Mouse (Mus musculus): ENCODE results near the gene Zfp473. TPM values are rescaled to one million over a fixed set of nuclear protein-coding genes. Genes with fewer than 3 reads are reported as not detected.
"Not testable (repeated sequence)": the region's sequence is repeated elsewhere in the genome, so short reads cannot be mapped to it uniquely, and the experiment has no call there.

Gene Zfp473
- polyA plus RNA-seq, 1 experiment from 2014 or later, result 1.0 TPM

DNA sequence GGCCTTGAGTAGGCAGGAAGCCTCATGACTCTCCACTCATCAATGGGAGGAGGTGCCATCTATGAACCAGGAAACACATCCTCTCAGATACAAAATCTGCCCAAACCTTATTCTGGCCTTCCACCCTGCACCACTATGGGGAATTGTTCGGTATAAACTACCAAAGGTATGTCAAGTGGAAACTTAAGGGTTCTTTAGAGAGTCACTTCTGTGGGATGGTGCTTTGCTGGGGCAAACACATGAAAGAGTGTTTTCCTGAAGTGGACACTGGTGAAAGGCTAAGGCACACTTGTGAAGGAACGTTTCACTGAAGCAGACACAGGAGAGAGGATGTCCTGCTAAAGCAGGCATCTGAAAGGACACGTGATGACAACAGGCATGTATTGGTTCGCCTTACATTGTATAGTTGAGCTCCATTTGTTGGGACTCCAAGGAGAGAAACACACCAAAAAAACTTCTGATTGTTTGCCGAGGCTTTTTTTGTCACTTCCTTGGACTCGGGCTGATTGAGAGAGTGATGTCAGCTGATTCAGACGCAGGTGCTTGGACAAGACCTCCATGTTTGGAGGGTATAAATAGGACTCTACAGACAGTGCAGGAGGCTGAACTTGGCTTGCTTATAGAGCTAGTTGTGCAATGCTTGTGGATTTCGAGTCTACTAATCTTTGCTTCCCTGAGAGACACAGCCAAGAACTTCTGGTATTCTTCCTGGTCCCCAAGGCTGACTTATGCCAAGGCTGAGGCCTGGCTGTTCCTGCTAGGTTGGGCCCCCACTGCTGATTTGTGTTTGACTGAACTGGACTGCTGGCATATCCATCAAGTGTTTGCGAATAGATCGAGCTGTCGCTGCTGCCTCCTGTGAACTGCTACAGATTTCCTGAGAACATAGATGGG, 22.5 kb downstream of the Zfp473 start:
- ATAC-seq (ENCODE audit: low read depth), result no peak
- Histone ChIP-seq H3K4me2 (ENCODE audit: low read depth, low read length) (no peak overlapping the region), H3K4me1 (ENCODE audit: control insufficient read depth, insufficient read depth, low read length) (no peaks in the 10 kb centered on the region), H3K4me3 (ENCODE audit: low read depth, low read length) (no peak overlapping the region), H3K27ac (ENCODE audit: low read depth, low read length) (no peak overlapping the region), H3K36me3 (ENCODE audit: control insufficient read depth, insufficient read depth, low read length) (0 out of 2 replicates have a peak, but pooled peaks cover 3% of the 10 kb centered on the region), H3K9ac (replicated peaks; ENCODE audit: low read depth, low read length) (no peak overlapping the region), H3K9me3 (ENCODE audit: control insufficient read depth, low read length) (no peaks in the 10 kb centered on the region), H3K27me3 (ENCODE audit: control insufficient read depth, insufficient read depth, low read length) (no peaks in the 10 kb centered on the region)
- WGBS, result 91% methylated on average over 11 of the region's 11 CpGs

- Histone ChIP-seq H3K4me2 (ENCODE audit: low read depth, low read length) (no peak overlapping the region), H3K4me1 (ENCODE audit: control insufficient read depth, insufficient read depth, low read length) (no peaks in the 10 kb centered on the region), H3K9ac (replicated peaks; ENCODE audit: low read depth, low read length) (no peak overlapping the region), H3K27me3 (ENCODE audit: control insufficient read depth, insufficient read depth, low read length) (no peaks in the 10 kb centered on the region), H3K27ac (ENCODE audit: low read depth, low read length) (no peak overlapping the region), H3K9me3 (ENCODE audit: control insufficient read depth, low read length) (no peaks in the 10 kb centered on the region), H3K36me3 (ENCODE audit: control insufficient read depth, insufficient read depth, low read length) (0 out of 2 replicates have a peak, but pooled peaks cover 1% of the 10 kb centered on the region), H3K4me3 (ENCODE audit: low read depth, low read length) (no peak overlapping the region)
- ATAC-seq (ENCODE audit: low read depth), result no peak
- 66% methylated on average over 5 of the region's 5 CpGs for WGBS
Observed at GRCm38 (mm10) chr7:44727151-44727550, 23.7 kb downstream of the Zfp473 start.

DNA sequence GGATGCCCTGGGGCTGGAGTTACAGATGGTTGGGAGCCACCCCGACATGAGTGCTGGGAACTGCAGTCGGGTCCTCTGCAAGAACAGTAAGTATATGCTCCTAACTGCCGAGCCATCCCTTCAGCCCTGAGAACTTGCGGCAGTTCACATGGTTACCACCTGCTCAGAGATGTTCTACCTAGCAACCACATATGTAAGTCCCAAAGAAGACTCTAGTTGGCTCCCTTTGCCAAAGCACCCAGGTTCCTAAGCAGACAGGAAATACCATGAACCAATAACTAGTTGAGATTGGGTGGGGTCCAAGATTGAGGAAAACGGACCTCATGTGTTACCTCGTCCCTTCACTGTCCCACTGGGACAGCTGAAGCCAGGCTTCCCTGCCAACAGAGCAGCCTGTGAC, 24.5 kb downstream of the Zfp473 start:
- Histone ChIP-seq H3K27me3 (ENCODE audit: control insufficient read depth, insufficient read depth, low read length) (no peaks in the 10 kb centered on the region), H3K4me1 (ENCODE audit: control insufficient read depth, insufficient read depth, low read length) (no peaks in the 10 kb centered on the region), H3K36me3 (ENCODE audit: control insufficient read depth, insufficient read depth, low read length) (no peaks in the 10 kb centered on the region), H3K4me2 (ENCODE audit: low read depth, low read length) (no peak overlapping the region), H3K9ac (replicated peaks; ENCODE audit: low read depth, low read length) (no peak overlapping the region), H3K4me3 (ENCODE audit: low read depth, low read length) (no peak overlapping the region), H3K9me3 (ENCODE audit: control insufficient read depth, low read length) (no peaks in the 10 kb centered on the region), H3K27ac (ENCODE audit: low read depth, low read length) (no peak overlapping the region)
- ATAC-seq (ENCODE audit: low read depth), result no peak
- 76% methylated on average over 6 of the region's 6 CpGs for WGBS

GRCm38 (mm10) chr7:44724316-44724715, 26.5 kb downstream of the Zfp473 start:
- no peaks in the 10 kb centered on the region for H3K27me3 ChIP-seq (ENCODE audit: control insufficient read depth, insufficient read depth, low read length)
- H3K4me2 ChIP-seq (ENCODE audit: low read depth, low read length), result no peak overlapping the region
- H3K4me3 ChIP-seq (ENCODE audit: low read depth, low read length), result no peak overlapping the region
- no peaks in the 10 kb centered on the region for H3K36me3 ChIP-seq (ENCODE audit: control insufficient read depth, insufficient read depth, low read length)
- WGBS, result 25% methylated on average over 7 of the region's 7 CpGs
- no peak overlapping the region for H3K9ac ChIP-seq (replicated peaks; ENCODE audit: low read depth, low read length)
- no peaks in the 10 kb centered on the region for H3K4me1 ChIP-seq (ENCODE audit: control insufficient read depth, insufficient read depth, low read length)
- ATAC-seq (ENCODE audit: low read depth), result no peak
- H3K9me3 ChIP-seq (ENCODE audit: control insufficient read depth, low read length), result no peaks in the 10 kb centered on the region
- H3K27ac ChIP-seq (ENCODE audit: low read depth, low read length), result no peak overlapping the region

GRCm38 (mm10) chr7:44722058-44722457, 28.8 kb downstream of the Zfp473 start:
- H3K4me1 ChIP-seq (ENCODE audit: control insufficient read depth, insufficient read depth, low read length), result no peaks in the 10 kb centered on the region
- no peak overlapping the region for H3K4me2 ChIP-seq (ENCODE audit: low read depth, low read length)
- 89% methylated on average over 5 of the region's 5 CpGs for WGBS
- no peaks in the 10 kb centered on the region for H3K27me3 ChIP-seq (ENCODE audit: control insufficient read depth, insufficient read depth, low read length)
- no peak overlapping the region for H3K9ac ChIP-seq (replicated peaks; ENCODE audit: low read depth, low read length)
- ATAC-seq (ENCODE audit: low read depth), result no peak
- H3K9me3 ChIP-seq (ENCODE audit: control insufficient read depth, low read length), result no peaks in the 10 kb centered on the region
- H3K36me3 ChIP-seq (ENCODE audit: control insufficient read depth, insufficient read depth, low read length), result no peaks in the 10 kb centered on the region
- no peak overlapping the region for H3K27ac ChIP-seq (ENCODE audit: low read depth, low read length)
- no peak overlapping the region for H3K4me3 ChIP-seq (ENCODE audit: low read depth, low read length)

GRCm38 (mm10) chr7:44709881-44710280, 41.0 kb downstream of the Zfp473 start:
- Histone ChIP-seq H3K4me3 (ENCODE audit: low read depth, low read length) (no peak overlapping the region), H3K4me1 (ENCODE audit: control insufficient read depth, insufficient read depth, low read length) (no peaks in the 10 kb centered on the region), H3K27me3 (ENCODE audit: control insufficient read depth, insufficient read depth, low read length) (no peaks in the 10 kb centered on the region), H3K9ac (replicated peaks; ENCODE audit: low read depth, low read length) (no peak overlapping the region), H3K36me3 (ENCODE audit: control insufficient read depth, insufficient read depth, low read length) (no peaks in the 10 kb centered on the region), H3K27ac (ENCODE audit: low read depth, low read length) (no peak overlapping the region), H3K9me3 (ENCODE audit: control insufficient read depth, low read length) (no peaks in the 10 kb centered on the region), H3K4me2 (ENCODE audit: low read depth, low read length) (no peak overlapping the region)
- ATAC-seq (ENCODE audit: low read depth), result no peak
- 87% methylated on average over 5 of the region's 5 CpGs for WGBS

DNA sequence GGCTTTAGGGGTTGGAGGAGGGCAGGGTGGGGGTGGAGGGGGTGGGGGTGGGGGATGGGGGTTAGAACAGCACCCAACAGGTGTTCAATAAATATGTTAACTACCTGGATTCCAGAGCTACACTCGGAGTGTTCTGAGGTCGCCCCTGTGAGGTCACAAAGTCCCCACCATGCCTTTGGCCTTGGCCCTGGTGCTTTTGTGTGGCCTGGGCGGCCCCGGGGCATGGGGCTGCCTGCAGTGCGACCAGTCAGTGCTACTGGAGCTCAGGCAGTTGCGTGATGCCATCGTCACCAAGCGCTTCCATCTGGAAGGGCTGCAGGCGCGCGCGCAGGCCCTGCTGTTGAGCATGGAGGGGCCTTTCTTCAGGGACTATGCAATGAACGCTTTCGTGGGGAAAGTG, 42.3 kb downstream of the Zfp473 start, which contains the start of gene Izumo2:
Izumo2 (plus strand) TSS at position 169 of the 400 bp plus-strand sequence.
- ATAC-seq (ENCODE audit: low read depth), result no peak
- no peaks in the 10 kb centered on the region for H3K4me1 ChIP-seq (ENCODE audit: control insufficient read depth, insufficient read depth, low read length)
- H3K27ac ChIP-seq (ENCODE audit: low read depth, low read length), result no peak within 1 kb of the TSS
- H3K9me3 ChIP-seq (ENCODE audit: control insufficient read depth, low read length), result no peaks in the 10 kb centered on the region
- H3K4me2 ChIP-seq (ENCODE audit: low read depth, low read length), result no peak within 1 kb of the TSS
- WGBS, result 78% methylated on average over 14 of the region's 14 CpGs
- H3K36me3 ChIP-seq (ENCODE audit: control insufficient read depth, insufficient read depth, low read length), result no peaks in the 10 kb centered on the region
- H3K27me3 ChIP-seq (ENCODE audit: control insufficient read depth, insufficient read depth, low read length), result no peaks in the 10 kb centered on the region
- H3K9ac ChIP-seq (replicated peaks; ENCODE audit: low read depth, low read length), result no peak within 1 kb of the TSS
- H3K4me3 ChIP-seq (ENCODE audit: low read depth, low read length), result no peak within 1 kb of the TSS

DNA sequence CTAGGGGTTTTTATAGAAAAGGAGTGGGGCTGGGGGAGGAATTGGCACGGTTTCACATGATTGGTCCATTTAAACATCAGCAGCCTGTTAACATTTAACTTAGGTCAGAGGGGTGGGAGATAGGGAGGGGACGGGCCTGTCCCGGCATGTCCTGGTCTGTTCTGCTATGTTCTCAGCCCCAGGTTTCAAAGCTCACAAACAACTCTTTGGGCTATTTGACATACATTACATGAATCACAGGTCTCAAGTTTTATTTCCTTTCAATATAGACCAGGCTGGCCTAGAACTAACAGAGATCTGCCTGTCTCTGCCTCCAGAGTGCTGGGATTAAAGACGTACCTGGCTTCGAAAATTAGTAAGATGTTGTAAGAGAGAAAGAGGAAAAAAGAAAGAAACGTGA, 42.8 kb downstream of the Zfp473 start:
- not testable (repeated sequence) for H3K4me3 ChIP-seq (ENCODE audit: low read depth, low read length); ATAC-seq (ENCODE audit: low read depth); H3K9me3 ChIP-seq (ENCODE audit: control insufficient read depth, low read length); H3K4me1 ChIP-seq (ENCODE audit: control insufficient read depth, insufficient read depth, low read length); H3K36me3 ChIP-seq (ENCODE audit: control insufficient read depth, insufficient read depth, low read length); H3K4me2 ChIP-seq (ENCODE audit: low read depth, low read length); H3K9ac ChIP-seq (replicated peaks; ENCODE audit: low read depth, low read length); H3K27me3 ChIP-seq (ENCODE audit: control insufficient read depth, insufficient read depth, low read length); H3K27ac ChIP-seq (ENCODE audit: low read depth, low read length)
- 88% methylated on average over 6 of the region's 6 CpGs for WGBS

DNA sequence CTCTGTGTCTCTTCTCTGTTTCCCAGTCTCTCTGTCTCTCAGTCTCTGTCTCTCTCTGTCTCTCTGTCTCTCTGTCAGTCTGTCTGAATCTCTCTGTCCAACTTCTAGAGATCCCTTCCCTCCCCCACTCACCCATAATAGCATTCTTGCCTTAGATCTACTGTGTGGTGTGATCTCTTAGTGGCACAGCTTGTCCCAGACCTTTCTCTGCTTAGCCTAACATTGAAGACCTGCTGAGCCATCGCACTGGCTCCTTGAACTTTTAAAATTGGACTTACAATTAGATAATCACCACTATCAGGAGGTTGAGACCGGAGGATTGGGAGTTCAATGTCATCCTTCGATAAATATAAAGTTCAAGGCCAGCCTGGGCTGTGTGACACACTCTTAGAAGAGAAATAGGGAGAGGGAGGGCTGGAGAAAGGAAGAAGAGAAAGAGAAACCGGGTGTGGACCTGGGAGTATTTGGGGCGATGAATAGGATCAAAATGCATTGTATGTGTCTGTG, 43.6 kb downstream of the Zfp473 start:
- H3K4me2 ChIP-seq (ENCODE audit: low read depth, low read length), result no peak overlapping the region
- no peak for ATAC-seq (ENCODE audit: low read depth)
- no peaks in the 10 kb centered on the region for H3K9me3 ChIP-seq (ENCODE audit: control insufficient read depth, low read length)
- no peaks in the 10 kb centered on the region for H3K36me3 ChIP-seq (ENCODE audit: control insufficient read depth, insufficient read depth, low read length)
- H3K27me3 ChIP-seq (ENCODE audit: control insufficient read depth, insufficient read depth, low read length), result no peaks in the 10 kb centered on the region
- no peaks in the 10 kb centered on the region for H3K4me1 ChIP-seq (ENCODE audit: control insufficient read depth, insufficient read depth, low read length)
- H3K9ac ChIP-seq (replicated peaks; ENCODE audit: low read depth, low read length), result no peak overlapping the region
- WGBS, result 90% methylated on average over 5 of the region's 5 CpGs
- no peak overlapping the region for H3K4me3 ChIP-seq (ENCODE audit: low read depth, low read length)
- H3K27ac ChIP-seq (ENCODE audit: low read depth, low read length), result no peak overlapping the region
